ENCODE assay signal across 9 mouse cellular contexts in genomic region chr2:132689188-132689568, GRCm38 (mm10). TPM values are rescaled to one million over a fixed set of nuclear protein-coding genes. Genes with fewer than 3 reads are reported as not detected.
A peak's percentile ranks its signal among the peaks of the same experiment; 100 is the strongest.
DNase-seq lines count a peak whose midpoint lies in the region; ATAC-seq and TF ChIP-seq lines count a peak whose summit lies in the region.
"Had no signal": no experiment of that assay in that cellular context is flagged by ENCODE, and none has a peak within 500 bp of the region (broad histone marks: within the 10 kb centered on the region; RNA-seq: fewer than 3 reads in every experiment).

No protein-coding gene starts in this region.

- WGBS in heart, adult 2 months = 53% methylated on average over 4 of the region's 4 CpGs
- 42% methylated on average over 4 of the region's 4 CpGs for WGBS in thymus, adult 2 months
- WGBS in liver, embryonic 13.5 days (ENCODE audit: insufficient replicate concordance) = 45% methylated on average over 4 of the region's 4 CpGs

- no peak for ATAC-seq in liver, embryonic 13.5 days (ENCODE audit: low read depth)

- H3K36me3 ChIP-seq in heart, adult 2 months (ENCODE audit: control insufficient read depth, insufficient read depth, low read length) = peaks cover 9% of the 10 kb centered on the region
- no peaks in the 10 kb centered on the region for H3K36me3 ChIP-seq in thymus, adult 2 months (ENCODE audit: control insufficient read depth, insufficient read depth, low read length)
- H3K36me3 ChIP-seq in liver, embryonic 13.5 days = peaks cover 4% of the 10 kb centered on the region; the same call in 1 of the 2 replicates

- no peak for DNase-seq in heart, adult 2 months
- DNase-seq in heart, adult 11 months = no peak
- no peak for DNase-seq in thymus, adult 2 months
- DNase-seq in thymus, postnatal 14 days = no peak
- no peak for DNase-seq in liver, embryonic 13.5 days
- DNase-seq in T-cell, adult 2 months (ENCODE audit: low spot score) = no peak
- no peak for DNase-seq in thymus, postnatal 0 days (ENCODE audit: low spot score)
- DNase-seq in layer of hippocampus, postnatal 10 days (ENCODE audit: low spot score in 2 of 2) = no peak

- no peak for TF ChIP-seq EP300 in heart, adult 2 months (IDR thresholded peaks at IDR 0.05; ENCODE audit: insufficient read depth, low read depth, low read length)

- no peaks in the 10 kb centered on the region for H3K9me3 ChIP-seq in liver, embryonic 13.5 days (replicated peaks)
- H3K9me3 ChIP-seq: G1E had no signal

- H3K9ac ChIP-seq in heart, adult 2 months (ENCODE audit: low read depth, low read length) = no peak overlapping the region
- H3K9ac ChIP-seq in liver, embryonic 13.5 days = peak overlapping the region; percentile 34

- H3K4me2 ChIP-seq in liver, embryonic 13.5 days = 0 out of 2 replicates have a peak overlapping the region, but pooled peaks have one; percentile 11

- H3K27ac ChIP-seq in heart, adult 2 months = peak overlapping the region; percentile 83
- H3K27ac ChIP-seq in thymus, adult 2 months (ENCODE audit: control insufficient read depth, insufficient read depth, low read length) = peak overlapping the region; percentile 43; the same call in 1 of the 2 replicates
- H3K27ac ChIP-seq in liver, embryonic 13.5 days = peak overlapping the region; percentile 78

- no peak for TF ChIP-seq CTCF in heart, adult 2 months (IDR thresholded peaks at IDR 0.05)
- TF ChIP-seq CTCF in thymus, adult 2 months (IDR thresholded peaks at IDR 0.05; ENCODE audit: borderline replicate concordance, control insufficient read depth, extremely low read depth, insufficient read depth, low read length, poor library complexity) = no peak

- H3K79me2 ChIP-seq in heart, adult 2 months (replicated peaks; ENCODE audit: control insufficient read depth, insufficient read depth, low read length) = no peaks in the 10 kb centered on the region

- H3K4me1 ChIP-seq in heart, adult 2 months (ENCODE audit: control insufficient read depth, insufficient read depth, low read length) = peaks cover 3% of the 10 kb centered on the region
- H3K4me1 ChIP-seq in thymus, adult 2 months (replicated peaks; ENCODE audit: control insufficient read depth, insufficient read depth, low read length) = peaks cover 22% of the 10 kb centered on the region
- peaks cover 86% of the 10 kb centered on the region for H3K4me1 ChIP-seq in liver, embryonic 13.5 days (replicated peaks)

- intact Hi-C loops in heart, adult 2 months (cut with DNase I) = loop anchor here (5.0 kb wide), 2 partner anchors 128 to 437 kb away; partner anchors contain the start of genes Mcm8, Pcna and Trmt6

- no peak overlapping the region for H3K4me3 ChIP-seq in heart, adult 2 months
- H3K4me3 ChIP-seq in thymus, adult 2 months (ENCODE audit: control insufficient read depth, insufficient read depth, low read length) = no peak overlapping the region
- no peak overlapping the region for H3K4me3 ChIP-seq in liver, embryonic 13.5 days (replicated peaks)

- no peak for TF ChIP-seq POLR2A in heart, adult 2 months (IDR thresholded peaks at IDR 0.05; ENCODE audit: insufficient read depth, low read depth, low read length)
- no peak for TF ChIP-seq POLR2A in thymus, adult 2 months (IDR thresholded peaks at IDR 0.05; ENCODE audit: control insufficient read depth, extremely low read depth, insufficient read depth, low read length, poor library complexity)

- no peaks in the 10 kb centered on the region for H3K27me3 ChIP-seq in heart, adult 2 months (ENCODE audit: control insufficient read depth, insufficient read depth, low read length)
- H3K27me3 ChIP-seq in thymus, adult 2 months (ENCODE audit: control insufficient read depth, insufficient read depth, low read length) = no peaks in the 10 kb centered on the region
- H3K27me3 ChIP-seq in liver, embryonic 13.5 days = no peaks in the 10 kb centered on the region

RNA-seq across cellular contexts. Expression of gene Shld1, which starts 2.4 kb away (rescaled TPM):
- total RNA-seq in heart, adult 2 months (2021) = 10 to 100 TPM; 34.8 to 57.6 TPM
- 37.8 and 50.5 TPM in 2 replicates for polyA plus RNA-seq in heart, adult 2 months (2012; rRNA removed)
- 13.1 and 20.8 TPM in 2 replicates for polyA plus RNA-seq in thymus, adult 2 months (2012; rRNA removed)
- 11.1 and 12.1 TPM in 2 replicates for polyA plus RNA-seq in liver, embryonic 13.5 days (2015; fragmentation: Nextera tagmentation; extraction: Ambion mirVana)
- 17.8 and 20.7 TPM in 2 replicates for polyA plus RNA-seq in thymus, postnatal 0 days (2015; fragmentation: Nextera tagmentation; extraction: Ambion mirVana)
- 1 to 10 TPM; 7.7 to 9.1 TPM for total RNA-seq in layer of hippocampus, postnatal 10 days (2021)
